Mouse (Mus musculus) lung, adult 2 months (tissue): ENCODE data around the gene Rrp1b.

Experiments used
- CTCF ChIP-seq: fragments of 200-500 bp; IDR thresholded peaks from 2 replicates; pipeline ENCODE4 v1.5.1; 2011; ENCODE audit warnings: mild to moderate bottlenecking, low read length, control low read depth; ENCODE audit not compliant: insufficient read depth
- POLR2A ChIP-seq: fragments of 200-500 bp; IDR thresholded peaks from 2 replicates; pipeline ENCODE4 v1.6.1; 2011; ENCODE audit warnings: low read depth, mild to moderate bottlenecking, control low read depth, low read length, borderline replicate concordance; ENCODE audit errors: extremely low read depth

GRCm38 (mm10) chr17:32048351-32048750 lies 12.5 kb downstream of the Rrp1b start:
- TF ChIP-seq CTCF (no peak), POLR2A (no peak)
